Mouse (Mus musculus) MEL (cell line): ENCODE data around the gene Mprip.

Experiments used
- BHLHE40 ChIP-seq: IDR thresholded peaks from 2 replicates; pipeline ENCODE4 v1.6.1; 2012; ENCODE audit warnings: low read depth, mild to moderate bottlenecking, inconsistent platforms, low read length, improper control_type of control experiment, borderline replicate concordance
- CTCF ChIP-seq, 3 experiments: IDR thresholded peaks in 2 of 3; conservative IDR thresholded peaks in 1 of 3; 2 replicates each; pipeline ENCODE4 v1.5.1; 2011 to 2012; ENCODE audit warnings: low read length in 3 of 3, low read depth in 2 of 3, mild to moderate bottlenecking in 2 of 3, improper control_type of control experiment in 1 of 3, inconsistent platforms in 1 of 3, mixed read lengths in 1 of 3, moderate library complexity in 1 of 3; ENCODE audit not compliant: control insufficient read depth in 1 of 3, insufficient read depth in 1 of 3, poor library complexity in 1 of 3, severe bottlenecking in 1 of 3
- EP300 ChIP-seq, 2 experiments: IDR thresholded peaks; 2 replicates each; pipeline ENCODE4 v1.6.1; 2011; ENCODE audit warnings: improper control_type of control experiment in 2 of 2, low read length in 2 of 2, low read depth in 1 of 2, mild to moderate bottlenecking in 1 of 2
- GABPA ChIP-seq: IDR thresholded peaks from 2 replicates; pipeline ENCODE4 v1.6.1; 2012; ENCODE audit warnings: low read depth, mild to moderate bottlenecking, inconsistent platforms, low read length, improper control_type of control experiment, moderate library complexity
- MAX ChIP-seq: IDR thresholded peaks from 2 replicates; pipeline ENCODE4 v1.6.1; 2011; ENCODE audit warnings: low read length, improper control_type of control experiment
- MEF2A ChIP-seq: IDR thresholded peaks from 2 replicates; pipeline ENCODE4 v1.6.1; 2014; ENCODE audit warnings: low read depth, mild to moderate bottlenecking, inconsistent platforms, low read length, improper control_type of control experiment; ENCODE audit not compliant: poor library complexity, insufficient replicate concordance, severe bottlenecking; ENCODE audit errors: extremely low read depth
- NRF1 ChIP-seq: IDR thresholded peaks from 2 replicates; pipeline ENCODE4 v1.6.1; 2014; ENCODE audit warnings: low read depth, mild to moderate bottlenecking, inconsistent platforms, low read length, improper control_type of control experiment, moderate library complexity; ENCODE audit not compliant: poor library complexity, insufficient read depth, severe bottlenecking
- POLR2A ChIP-seq, 2 experiments: IDR thresholded peaks; 2 replicates each; pipeline ENCODE4 v1.6.1; 2011 to 2012; ENCODE audit warnings: low read length in 2 of 2, mild to moderate bottlenecking in 2 of 2, control low read depth in 1 of 2, improper control_type of control experiment in 1 of 2, low read depth in 1 of 2, moderate library complexity in 1 of 2; ENCODE audit not compliant: control insufficient read depth in 1 of 2, insufficient read depth in 1 of 2, poor library complexity in 1 of 2
- TAL1 ChIP-seq: IDR thresholded peaks from 2 replicates; pipeline ENCODE4 v1.6.1; 2012; ENCODE audit warnings: mild to moderate bottlenecking, inconsistent platforms, low read length, moderate library complexity, mixed read lengths
- TBP ChIP-seq: IDR thresholded peaks from 2 replicates; pipeline ENCODE4 v1.8.0; 2011; ENCODE audit warnings: low read depth, low read length, improper control_type of control experiment
- ZNF384 ChIP-seq: IDR thresholded peaks from 2 replicates; pipeline ENCODE4 v1.6.1; 2012; ENCODE audit warnings: low read depth, mild to moderate bottlenecking, inconsistent platforms, low read length, improper control_type of control experiment

DNA sequence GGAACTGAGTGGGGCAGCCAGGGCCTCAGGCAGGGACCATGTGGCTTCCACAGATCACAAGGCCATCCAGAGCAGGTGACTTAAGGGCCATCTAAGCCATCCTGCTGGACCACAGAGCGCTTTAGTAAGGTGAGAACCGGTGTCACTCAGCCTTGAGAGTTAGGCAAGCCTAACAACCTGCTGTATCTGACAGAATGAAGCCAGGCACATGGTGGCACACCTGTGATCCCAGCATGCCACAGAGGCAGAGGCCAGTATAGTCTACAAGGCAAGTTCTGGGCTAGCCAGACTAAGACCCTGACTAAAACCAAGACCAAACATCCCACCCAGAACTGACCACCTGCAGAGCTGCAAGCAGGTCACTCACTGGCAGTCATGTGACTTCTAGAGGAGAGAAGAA lies 144.6 kb downstream of the Mprip start:
- TF ChIP-seq CTCF (IDR thresholded peaks at IDR 0.05 in 2 of 3, conservative IDR thresholded peaks at IDR 0.05 in 1 of 3; ENCODE audit: control insufficient read depth in 1 of 3, insufficient read depth in 1 of 3, low read depth in 2 of 3, low read length in 3 of 3, poor library complexity in 1 of 3, severe bottlenecking in 1 of 3) (no peak), ZNF384 (no peak), TAL1 (no peak), TBP (no peak), EP300 (IDR thresholded peaks at IDR 0.05; ENCODE audit: low read depth in 1 of 2, low read length in 2 of 2) (no peak), GABPA (no peak), MAX (no peak), NRF1 (no peak), BHLHE40 (no peak), POLR2A (IDR thresholded peaks at IDR 0.05; ENCODE audit: control insufficient read depth in 1 of 2, insufficient read depth in 1 of 2, low read depth in 1 of 2, low read length in 2 of 2, poor library complexity in 1 of 2) (no peak), MEF2A (no peak)
